10 mouse cellular contexts compared by ENCODE assay signal in the genomic region with DNA sequence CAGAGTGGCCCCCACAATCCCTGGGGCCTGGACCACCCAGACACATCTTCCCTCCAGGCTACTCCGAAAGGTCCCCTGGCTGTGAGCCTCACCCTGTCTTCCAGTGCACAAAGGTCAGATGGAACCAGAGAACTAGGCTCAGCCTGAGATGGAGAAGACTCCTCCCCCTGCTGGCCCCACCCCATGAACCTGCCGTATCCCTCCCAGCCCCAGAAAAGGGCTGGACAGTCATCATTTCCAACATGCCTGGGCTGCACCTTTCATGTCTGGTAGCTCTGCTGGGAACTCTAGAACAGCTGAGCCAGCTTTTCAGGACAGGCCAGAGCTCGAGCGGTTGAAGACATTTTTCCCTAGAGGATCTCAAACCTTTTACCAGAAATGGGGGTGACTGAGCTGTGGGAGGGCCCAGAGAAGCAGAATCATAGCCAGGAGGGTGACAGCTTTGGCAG.
DNase-seq lines count a peak whose midpoint lies in the region; ATAC-seq and TF ChIP-seq lines count a peak whose summit lies in the region.
"Had no signal": no experiment of that assay in that cellular context is flagged by ENCODE, and none has a peak within 500 bp of the region (broad histone marks: within the 10 kb centered on the region; RNA-seq: fewer than 3 reads in every experiment).

No protein-coding gene starts in this region.

- no peaks in the 10 kb centered on the region for H3K9me3 ChIP-seq in hindbrain, embryonic 10.5 days
- no peaks in the 10 kb centered on the region for H3K9me3 ChIP-seq in hindbrain, embryonic 14.5 days (ENCODE audit: control insufficient read depth, low read length)
- H3K9me3 ChIP-seq in ES-E14 (ENCODE audit: control insufficient read depth, insufficient read depth, low read depth, low read length): no peaks in the 10 kb centered on the region
- H3K9me3 ChIP-seq in embryonic facial prominence, embryonic 14.5 days (ENCODE audit: control insufficient read depth, low read length): no peaks in the 10 kb centered on the region
- no peaks in the 10 kb centered on the region for H3K9me3 ChIP-seq in liver, embryonic 12.5 days (replicated peaks)
- H3K9me3 ChIP-seq in hindbrain, embryonic 11.5 days (ENCODE audit: control insufficient read depth, low read length): no peaks in the 10 kb centered on the region
- H3K9me3 ChIP-seq: midbrain, embryonic 12.5 days had no signal

- DNase-seq in hindbrain, embryonic 10.5 days (ENCODE audit: low spot score): no peak
- no peak for DNase-seq in hindbrain, embryonic 14.5 days (ENCODE audit: low spot score)
- DNase-seq in ES-E14 (ENCODE audit: low read depth, low spot score): no peak
- peak; percentile 54 for DNase-seq in embryonic facial prominence, embryonic 14.5 days (ENCODE audit: low spot score)
- DNase-seq in retina, postnatal 1 day: no peak
- no peak for DNase-seq in B cell, adult 2 months
- DNase-seq in hindbrain, embryonic 11.5 days (ENCODE audit: low spot score): no peak

- no peak overlapping the region for H3K4me2 ChIP-seq in hindbrain, embryonic 14.5 days (replicated peaks)
- H3K4me2 ChIP-seq in embryonic facial prominence, embryonic 14.5 days (ENCODE audit: low read depth, low read length): no peak overlapping the region
- H3K4me2 ChIP-seq in liver, embryonic 12.5 days: peak overlapping the region; percentile 53
- no peak overlapping the region for H3K4me2 ChIP-seq in hindbrain, embryonic 11.5 days (replicated peaks; ENCODE audit: low read depth, low read length)
- H3K4me2 ChIP-seq: midbrain, embryonic 12.5 days had no signal

- H3K27me3 ChIP-seq in hindbrain, embryonic 10.5 days (ENCODE audit: insufficient read depth, poor library complexity, severe bottlenecking): peaks cover 4% of the 10 kb centered on the region; the same call in 1 of the 2 replicates
- H3K27me3 ChIP-seq in hindbrain, embryonic 14.5 days (ENCODE audit: control insufficient read depth, insufficient read depth, low read length): no peaks in the 10 kb centered on the region
- H3K27me3 ChIP-seq in embryonic facial prominence, embryonic 14.5 days (replicated peaks; ENCODE audit: control insufficient read depth, insufficient read depth, low read length): no peaks in the 10 kb centered on the region
- H3K27me3 ChIP-seq in liver, embryonic 12.5 days (replicated peaks): no peaks in the 10 kb centered on the region
- H3K27me3 ChIP-seq in hindbrain, embryonic 11.5 days (ENCODE audit: control insufficient read depth, insufficient read depth, low read length): no peaks in the 10 kb centered on the region
- H3K27me3 ChIP-seq: midbrain, embryonic 12.5 days had no signal

- no peak overlapping the region for H3K4me3 ChIP-seq in hindbrain, embryonic 10.5 days
- no peak overlapping the region for H3K4me3 ChIP-seq in hindbrain, embryonic 14.5 days (replicated peaks; ENCODE audit: low read length)
- H3K4me3 ChIP-seq in ES-E14 (ENCODE audit: insufficient read depth in 1 of 2, low read depth in 1 of 2, low read length in 2 of 2, poor library complexity in 1 of 2, severe bottlenecking in 1 of 2): no peak overlapping the region
- no peak overlapping the region for H3K4me3 ChIP-seq in embryonic facial prominence, embryonic 14.5 days (ENCODE audit: low read depth, low read length)
- H3K4me3 ChIP-seq in liver, embryonic 12.5 days: no peak overlapping the region
- H3K4me3 ChIP-seq in hindbrain, embryonic 11.5 days (ENCODE audit: low read depth, low read length): no peak overlapping the region
- H3K4me3 ChIP-seq: erythroblast, embryonic 14.5 days; midbrain, embryonic 12.5 days had no signal

- peak overlapping the region; percentile 71 for H3K27ac ChIP-seq in hindbrain, embryonic 10.5 days
- H3K27ac ChIP-seq in hindbrain, embryonic 14.5 days: no peak overlapping the region
- no peak overlapping the region for H3K27ac ChIP-seq in ES-E14 (ENCODE audit: insufficient read depth, low read depth, low read length, poor library complexity, severe bottlenecking)
- no peak overlapping the region; the same call in 1 of the 2 replicates for H3K27ac ChIP-seq in embryonic facial prominence, embryonic 14.5 days (replicated peaks; ENCODE audit: low read depth, low read length)
- H3K27ac ChIP-seq in liver, embryonic 12.5 days: peak overlapping the region; percentile 85
- no peak overlapping the region for H3K27ac ChIP-seq in hindbrain, embryonic 11.5 days (ENCODE audit: low read depth, low read length)
- H3K27ac ChIP-seq: midbrain, embryonic 12.5 days had no signal

- WGBS in hindbrain, embryonic 10.5 days: 58% methylated on average over 4 of the region's 4 CpGs
- 46% methylated on average over 4 of the region's 4 CpGs for WGBS in hindbrain, embryonic 14.5 days
- 39% methylated on average over 4 of the region's 4 CpGs for WGBS in embryonic facial prominence, embryonic 14.5 days
- 45% methylated on average over 4 of the region's 4 CpGs for WGBS in liver, embryonic 12.5 days (ENCODE audit: insufficient replicate concordance)
- 62% methylated on average over 4 of the region's 4 CpGs for WGBS in hindbrain, embryonic 11.5 days

- no peaks in the 10 kb centered on the region for H3K36me3 ChIP-seq in hindbrain, embryonic 10.5 days
- H3K36me3 ChIP-seq in hindbrain, embryonic 14.5 days (replicated peaks; ENCODE audit: control insufficient read depth, insufficient read depth): no peaks in the 10 kb centered on the region
- no peaks in the 10 kb centered on the region for H3K36me3 ChIP-seq in ES-E14 (ENCODE audit: control insufficient read depth, insufficient read depth, low read length, poor library complexity, severe bottlenecking)
- no peaks in the 10 kb centered on the region for H3K36me3 ChIP-seq in embryonic facial prominence, embryonic 14.5 days (ENCODE audit: control insufficient read depth, insufficient read depth, low read length)
- no peaks in the 10 kb centered on the region for H3K36me3 ChIP-seq in liver, embryonic 12.5 days
- no peaks in the 10 kb centered on the region for H3K36me3 ChIP-seq in hindbrain, embryonic 11.5 days (ENCODE audit: control insufficient read depth, insufficient read depth, low read length)
- H3K36me3 ChIP-seq: midbrain, embryonic 12.5 days had no signal

- no peak for ATAC-seq in hindbrain, embryonic 14.5 days (ENCODE audit: low FRiP score)
- ATAC-seq in embryonic facial prominence, embryonic 14.5 days (ENCODE audit: low read depth): peak; percentile 53; the same call in 1 of the 2 replicates
- peak; percentile 72 for ATAC-seq in liver, embryonic 12.5 days
- no peak for ATAC-seq in hindbrain, embryonic 11.5 days (ENCODE audit: low FRiP score)

- in situ Hi-C loops in ES-E14 (cut with MboI; ENCODE audit: low sequenced_read_pairs in 2 of 2, unreplicated experiment in 2 of 2): loop anchor here in 1 of 2 experiments (5.0 kb wide), 1 partner anchor 53 kb away; no protein-coding TSS in a partner anchor

- no peak overlapping the region for H3K9ac ChIP-seq in hindbrain, embryonic 14.5 days
- no peak overlapping the region for H3K9ac ChIP-seq in ES-E14 (ENCODE audit: insufficient read depth, low read depth, low read length, poor library complexity, severe bottlenecking)
- H3K9ac ChIP-seq in embryonic facial prominence, embryonic 14.5 days (ENCODE audit: low read depth, low read length): no peak overlapping the region
- H3K9ac ChIP-seq in liver, embryonic 12.5 days: peak overlapping the region; percentile 18; the same call in 1 of the 2 replicates
- H3K9ac ChIP-seq in hindbrain, embryonic 11.5 days (ENCODE audit: low read depth, low read length): no peak overlapping the region
- H3K9ac ChIP-seq: midbrain, embryonic 12.5 days had no signal

- peaks cover 28% of the 10 kb centered on the region for H3K4me1 ChIP-seq in hindbrain, embryonic 10.5 days (replicated peaks)
- H3K4me1 ChIP-seq in hindbrain, embryonic 14.5 days (replicated peaks; ENCODE audit: control insufficient read depth, insufficient read depth, low read length): no peaks in the 10 kb centered on the region
- peaks cover 0 to 10% of the 10 kb centered on the region in 2 experiments; a peak in 2 of 4 replicates for H3K4me1 ChIP-seq in ES-E14 (ENCODE audit: control insufficient read depth in 2 of 2, insufficient read depth in 2 of 2, low read length in 2 of 2, poor library complexity in 1 of 2)
- peaks cover 25% of the 10 kb centered on the region for H3K4me1 ChIP-seq in embryonic facial prominence, embryonic 14.5 days (ENCODE audit: control insufficient read depth, insufficient read depth, low read length)
- H3K4me1 ChIP-seq in liver, embryonic 12.5 days: peaks cover 56% of the 10 kb centered on the region
- no peaks in the 10 kb centered on the region for H3K4me1 ChIP-seq in hindbrain, embryonic 11.5 days (replicated peaks; ENCODE audit: control insufficient read depth, insufficient read depth, low read length)

TF ChIP-seq in ES-E14, 5 proteins besides CTCF, POLR2A, EP300 and RAD21:
- no peak for TF ChIP-seq HCFC1 (IDR thresholded peaks at IDR 0.05; ENCODE audit: borderline replicate concordance, insufficient read depth, low read length)
- peak; percentile 78 for TF ChIP-seq MAFK (IDR thresholded peaks at IDR 0.05; ENCODE audit: insufficient read depth, low read depth, low read length)

Comparison
In these comparisons a context has a peak if more than half of its experiments do, and no peak if none do; other contexts are left out.
1. H3K27ac ChIP-seq: peak in hindbrain, embryonic 10.5 days (single experiment) and liver, embryonic 12.5 days (single experiment); none in hindbrain, embryonic 14.5 days (single experiment), ES-E14 (single experiment), embryonic facial prominence, embryonic 14.5 days (single experiment) and hindbrain, embryonic 11.5 days (single experiment).
2. ATAC-seq: peak in embryonic facial prominence, embryonic 14.5 days (single experiment) and liver, embryonic 12.5 days (single experiment); none in hindbrain, embryonic 14.5 days (single experiment) and hindbrain, embryonic 11.5 days (single experiment).